In genomic region chr8:84454532-84454931, GRCm38 (mm10) we compare ENCODE assay signal across 9 mouse cellular contexts.
DNase-seq lines count a peak whose midpoint lies in the region; ATAC-seq and TF ChIP-seq lines count a peak whose summit lies in the region.
"Had no signal": no experiment of that assay in that cellular context is flagged by ENCODE, and none has a peak within 500 bp of the region (broad histone marks: within the 10 kb centered on the region; RNA-seq: fewer than 3 reads in every experiment).

No protein-coding gene starts in this region.

- no peak for ATAC-seq in limb, embryonic 14.5 days (ENCODE audit: low FRiP score, low read depth)
- no peak for ATAC-seq in forebrain, embryonic 15.5 days (replicated peaks)

- peaks cover 73% of the 10 kb centered on the region for H3K4me1 ChIP-seq in cerebellum, adult 2 months (ENCODE audit: control insufficient read depth, insufficient read depth, low read length)
- H3K4me1 ChIP-seq in limb, embryonic 14.5 days (ENCODE audit: control insufficient read depth, insufficient read depth, low read length) = no peaks in the 10 kb centered on the region
- H3K4me1 ChIP-seq in forebrain, embryonic 15.5 days = peaks cover 6% of the 10 kb centered on the region

- WGBS in cerebellum, adult 2 months = 26% methylated on average over 6 of the region's 6 CpGs
- WGBS in limb, embryonic 14.5 days = 30% methylated on average over 6 of the region's 6 CpGs
- WGBS in forebrain, embryonic 15.5 days = 46% methylated on average over 6 of the region's 6 CpGs

- no peak overlapping the region for H3K27ac ChIP-seq in cerebellum, adult 2 months (ENCODE audit: insufficient read depth, low read length)
- no peak overlapping the region for H3K27ac ChIP-seq in limb, embryonic 14.5 days (replicated peaks; ENCODE audit: low read depth, low read length)
- H3K27ac ChIP-seq in forebrain, embryonic 15.5 days (replicated peaks) = no peak overlapping the region
- H3K27ac ChIP-seq: hindbrain, embryonic 15.5 days had no signal

- no peak overlapping the region for H3K4me2 ChIP-seq in limb, embryonic 14.5 days (replicated peaks; ENCODE audit: low read depth, low read length, severe bottlenecking)
- H3K4me2 ChIP-seq in forebrain, embryonic 15.5 days (replicated peaks) = no peak overlapping the region
- H3K4me2 ChIP-seq: hindbrain, embryonic 15.5 days had no signal

- TF ChIP-seq CTCF in cerebellum, adult 2 months (IDR thresholded peaks at IDR 0.05; ENCODE audit: borderline replicate concordance, insufficient read depth, low read depth, low read length) = no peak

- no peaks in the 10 kb centered on the region for H3K27me3 ChIP-seq in cerebellum, adult 2 months (ENCODE audit: control insufficient read depth, insufficient read depth, low read length)
- H3K27me3 ChIP-seq in limb, embryonic 14.5 days (ENCODE audit: control insufficient read depth, insufficient read depth, low read length) = no peaks in the 10 kb centered on the region
- H3K27me3 ChIP-seq in forebrain, embryonic 15.5 days = no peaks in the 10 kb centered on the region
- H3K27me3 ChIP-seq: hindbrain, embryonic 15.5 days had no signal

- H3K9ac ChIP-seq in limb, embryonic 14.5 days (ENCODE audit: low read depth, low read length, severe bottlenecking) = no peak overlapping the region
- H3K9ac ChIP-seq in forebrain, embryonic 15.5 days (replicated peaks) = no peak overlapping the region
- H3K9ac ChIP-seq: hindbrain, embryonic 15.5 days had no signal

- no peak overlapping the region for H3K4me3 ChIP-seq in cerebellum, adult 2 months (replicated peaks; ENCODE audit: insufficient read depth, low read depth, low read length)
- H3K4me3 ChIP-seq in limb, embryonic 14.5 days (replicated peaks; ENCODE audit: low read length) = no peak overlapping the region
- H3K4me3 ChIP-seq in forebrain, embryonic 15.5 days = no peak overlapping the region
- H3K4me3 ChIP-seq: hindbrain, embryonic 15.5 days had no signal

- H3K36me3 ChIP-seq in limb, embryonic 14.5 days (ENCODE audit: control insufficient read depth, insufficient read depth, low read length) = no peaks in the 10 kb centered on the region
- no peaks in the 10 kb centered on the region for H3K36me3 ChIP-seq in forebrain, embryonic 15.5 days
- H3K36me3 ChIP-seq: hindbrain, embryonic 15.5 days had no signal

- no peak for TF ChIP-seq POLR2A in cerebellum, adult 2 months (IDR thresholded peaks at IDR 0.05; ENCODE audit: borderline replicate concordance, insufficient read depth, low read length)
- TF ChIP-seq POLR2A in limb, embryonic 14.5 days (IDR thresholded peaks at IDR 0.05; ENCODE audit: borderline replicate concordance, extremely low read depth, insufficient read depth, insufficient read length) = no peak

- peak; percentile 48 to 59 for DNase-seq in cerebellum, adult 2 months
- DNase-seq in cerebellum, adult 9-11 months = no peak
- peak; percentile 27 for DNase-seq in 3134 (ENCODE audit: extremely low read depth, insufficient read length, low spot score)
- peak; percentile 88 for DNase-seq in adrenal gland, postnatal 14 days
- peak; percentile 26 to 65 for DNase-seq in gastrocnemius, postnatal 4 days (ENCODE audit: low spot score in 2 of 2)
- DNase-seq in limb, embryonic 14.5 days (ENCODE audit: low spot score) = peak; percentile 83
- peak; percentile 78 for DNase-seq in ovary, postnatal 36 days (ENCODE audit: low spot score)

- H3K9me3 ChIP-seq in limb, embryonic 14.5 days (ENCODE audit: control insufficient read depth, low read length) = no peaks in the 10 kb centered on the region
- no peaks in the 10 kb centered on the region for H3K9me3 ChIP-seq in forebrain, embryonic 15.5 days
- H3K9me3 ChIP-seq: hindbrain, embryonic 15.5 days had no signal
